Mouse (Mus musculus): ENCODE results near the gene Gm20388. TPM values are rescaled to one million over a fixed set of nuclear protein-coding genes. Genes with fewer than 3 reads are reported as not detected.

Gene Gm20388
- polyA plus RNA-seq, 1 experiment from 2014 or later = not detected

GRCm38 (mm10) chr8:120962606-120963380 is 1052.2 kb downstream of the Gm20388 start:
- WGBS = 83% methylated on average over 5 of the region's 5 CpGs
- H3K27me3 ChIP-seq (ENCODE audit: control insufficient read depth, insufficient read depth, low read length) = peaks cover 88% of the 10 kb centered on the region
- H3K4me1 ChIP-seq (ENCODE audit: control insufficient read depth, insufficient read depth, low read length) = no peaks in the 10 kb centered on the region

GRCm38 (mm10) chr8:120966557-120966956 is 1055.9 kb downstream of the Gm20388 start:
- 17% methylated on average over 3 of the region's 3 CpGs for WGBS

More at GRCm38 (mm10) chr8:120962606-120963380, 1052.2 kb downstream of the Gm20388 start:
- H3K27ac ChIP-seq (ENCODE audit: low read depth, low read length) = no peak overlapping the region
- no peak overlapping the region for H3K9ac ChIP-seq (ENCODE audit: low read depth, low read length)
- H3K4me2 ChIP-seq (replicated peaks; ENCODE audit: low read depth, low read length) = no peak overlapping the region
- no peaks in the 10 kb centered on the region for H3K9me3 ChIP-seq (ENCODE audit: control insufficient read depth, low read length)
- H3K4me3 ChIP-seq (ENCODE audit: low read length) = no peak overlapping the region
- H3K36me3 ChIP-seq (ENCODE audit: control insufficient read depth, insufficient read depth, low read length) = no peaks in the 10 kb centered on the region
- no peak for ATAC-seq (ENCODE audit: low FRiP score, low TSS enrichment)

GRCm38 (mm10) chr8:120968308-120968707 is 1057.7 kb downstream of the Gm20388 start:
- Histone ChIP-seq H3K4me2 (replicated peaks; ENCODE audit: low read depth, low read length) (no peak overlapping the region), H3K4me1 (ENCODE audit: control insufficient read depth, insufficient read depth, low read length) (peaks cover 9% of the 10 kb centered on the region; the same call in 1 of the 2 replicates)
- 65% methylated on average over 6 of the region's 6 CpGs for WGBS

More at GRCm38 (mm10) chr8:120966557-120966956, 1055.9 kb downstream of the Gm20388 start:
- H3K4me1 ChIP-seq (ENCODE audit: control insufficient read depth, insufficient read depth, low read length) = no peaks in the 10 kb centered on the region
- no peak overlapping the region for H3K4me3 ChIP-seq (ENCODE audit: low read length)
- H3K27ac ChIP-seq (ENCODE audit: low read depth, low read length) = no peak overlapping the region
- H3K36me3 ChIP-seq (ENCODE audit: control insufficient read depth, insufficient read depth, low read length) = no peaks in the 10 kb centered on the region
- H3K27me3 ChIP-seq (ENCODE audit: control insufficient read depth, insufficient read depth, low read length) = peaks cover 84% of the 10 kb centered on the region
- no peak overlapping the region for H3K4me2 ChIP-seq (replicated peaks; ENCODE audit: low read depth, low read length)
- H3K9ac ChIP-seq (ENCODE audit: low read depth, low read length) = no peak overlapping the region
- H3K9me3 ChIP-seq (ENCODE audit: control insufficient read depth, low read length) = no peaks in the 10 kb centered on the region
- no peak for ATAC-seq (ENCODE audit: low FRiP score, low TSS enrichment)

GRCm38 (mm10) chr8:120970346-120970745 is 1059.7 kb downstream of the Gm20388 start:
- Histone ChIP-seq H3K4me2 (replicated peaks; ENCODE audit: low read depth, low read length) (no peak overlapping the region), H3K4me1 (ENCODE audit: control insufficient read depth, insufficient read depth, low read length) (peaks cover 9% of the 10 kb centered on the region; the same call in 1 of the 2 replicates), H3K27me3 (ENCODE audit: control insufficient read depth, insufficient read depth, low read length) (peaks cover 86% of the 10 kb centered on the region), H3K36me3 (ENCODE audit: control insufficient read depth, insufficient read depth, low read length) (no peaks in the 10 kb centered on the region), H3K4me3 (ENCODE audit: low read length) (no peak overlapping the region), H3K9me3 (ENCODE audit: control insufficient read depth, low read length) (no peaks in the 10 kb centered on the region), H3K27ac (ENCODE audit: low read depth, low read length) (no peak overlapping the region), H3K9ac (ENCODE audit: low read depth, low read length) (no peak overlapping the region)
- ATAC-seq (ENCODE audit: low FRiP score, low TSS enrichment) = no peak
- 20% methylated on average over 5 of the region's 5 CpGs for WGBS

More at GRCm38 (mm10) chr8:120968308-120968707, 1057.7 kb downstream of the Gm20388 start:
- Histone ChIP-seq H3K27ac (ENCODE audit: low read depth, low read length) (no peak overlapping the region), H3K9me3 (ENCODE audit: control insufficient read depth, low read length) (no peaks in the 10 kb centered on the region), H3K4me3 (ENCODE audit: low read length) (no peak overlapping the region), H3K9ac (ENCODE audit: low read depth, low read length) (no peak overlapping the region), H3K36me3 (ENCODE audit: control insufficient read depth, insufficient read depth, low read length) (no peaks in the 10 kb centered on the region), H3K27me3 (ENCODE audit: control insufficient read depth, insufficient read depth, low read length) (peaks cover 84% of the 10 kb centered on the region)
- ATAC-seq (ENCODE audit: low FRiP score, low TSS enrichment) = no peak

GRCm38 (mm10) chr8:120971691-120972469 is 1061.2 kb downstream of the Gm20388 start:
- Histone ChIP-seq H3K9ac (ENCODE audit: low read depth, low read length) (no peak overlapping the region), H3K27ac (ENCODE audit: low read depth, low read length) (no peak overlapping the region), H3K4me3 (ENCODE audit: low read length) (peak overlapping the region; percentile 22), H3K4me1 (ENCODE audit: control insufficient read depth, insufficient read depth, low read length) (peaks cover 9% of the 10 kb centered on the region; the same call in 1 of the 2 replicates), H3K27me3 (ENCODE audit: control insufficient read depth, insufficient read depth, low read length) (peaks cover 81% of the 10 kb centered on the region), H3K36me3 (ENCODE audit: control insufficient read depth, insufficient read depth, low read length) (no peaks in the 10 kb centered on the region), H3K4me2 (replicated peaks; ENCODE audit: low read depth, low read length) (peak overlapping the region; percentile 36), H3K9me3 (ENCODE audit: control insufficient read depth, low read length) (no peaks in the 10 kb centered on the region)
- WGBS = 17% methylated on average over 34 of the region's 34 CpGs
- ATAC-seq (ENCODE audit: low FRiP score, low TSS enrichment) = peak; percentile 41; the same call in 1 of the 2 replicates

GRCm38 (mm10) chr8:120973046-120973445 is 1062.4 kb downstream of the Gm20388 start:
- no peak overlapping the region for H3K4me3 ChIP-seq (ENCODE audit: low read length)
- 29% methylated on average over 7 of the region's 7 CpGs for WGBS
- H3K4me2 ChIP-seq (replicated peaks; ENCODE audit: low read depth, low read length) = no peak overlapping the region
- H3K36me3 ChIP-seq (ENCODE audit: control insufficient read depth, insufficient read depth, low read length) = no peaks in the 10 kb centered on the region
- peaks cover 78% of the 10 kb centered on the region for H3K27me3 ChIP-seq (ENCODE audit: control insufficient read depth, insufficient read depth, low read length)
- no peaks in the 10 kb centered on the region for H3K9me3 ChIP-seq (ENCODE audit: control insufficient read depth, low read length)
- no peak overlapping the region for H3K27ac ChIP-seq (ENCODE audit: low read depth, low read length)
- no peak overlapping the region for H3K9ac ChIP-seq (ENCODE audit: low read depth, low read length)
- peaks cover 9% of the 10 kb centered on the region; the same call in 1 of the 2 replicates for H3K4me1 ChIP-seq (ENCODE audit: control insufficient read depth, insufficient read depth, low read length)
- no peak for ATAC-seq (ENCODE audit: low FRiP score, low TSS enrichment)

GRCm38 (mm10) chr8:120977131-120977530 is 1066.5 kb downstream of the Gm20388 start:
- no peak overlapping the region for H3K9ac ChIP-seq (ENCODE audit: low read depth, low read length)
- WGBS = 48% methylated on average over 13 of the region's 13 CpGs
- peaks cover 5% of the 10 kb centered on the region; the same call in 1 of the 2 replicates for H3K4me1 ChIP-seq (ENCODE audit: control insufficient read depth, insufficient read depth, low read length)
- H3K36me3 ChIP-seq (ENCODE audit: control insufficient read depth, insufficient read depth, low read length) = no peaks in the 10 kb centered on the region
- no peak overlapping the region for H3K4me3 ChIP-seq (ENCODE audit: low read length)
- H3K27ac ChIP-seq (ENCODE audit: low read depth, low read length) = no peak overlapping the region
- H3K4me2 ChIP-seq (replicated peaks; ENCODE audit: low read depth, low read length) = no peak overlapping the region
- peaks cover 52% of the 10 kb centered on the region for H3K27me3 ChIP-seq (ENCODE audit: control insufficient read depth, insufficient read depth, low read length)
- H3K9me3 ChIP-seq (ENCODE audit: control insufficient read depth, low read length) = no peaks in the 10 kb centered on the region
- ATAC-seq (ENCODE audit: low FRiP score, low TSS enrichment) = no peak

GRCm38 (mm10) chr8:120979210-120979609 is 1068.6 kb downstream of the Gm20388 start:
- no peak for ATAC-seq (ENCODE audit: low FRiP score, low TSS enrichment)
- no peak overlapping the region for H3K9ac ChIP-seq (ENCODE audit: low read depth, low read length)

More at GRCm38 (mm10) chr8:120979210-120979609, 1068.6 kb downstream of the Gm20388 start:
- Histone ChIP-seq H3K9me3 (ENCODE audit: control insufficient read depth, low read length) (no peaks in the 10 kb centered on the region), H3K27me3 (ENCODE audit: control insufficient read depth, insufficient read depth, low read length) (peaks cover 34% of the 10 kb centered on the region), H3K4me2 (replicated peaks; ENCODE audit: low read depth, low read length) (no peak overlapping the region), H3K36me3 (ENCODE audit: control insufficient read depth, insufficient read depth, low read length) (no peaks in the 10 kb centered on the region), H3K4me1 (ENCODE audit: control insufficient read depth, insufficient read depth, low read length) (no peaks in the 10 kb centered on the region; the same call in 1 of the 2 replicates), H3K27ac (ENCODE audit: low read depth, low read length) (no peak overlapping the region), H3K4me3 (ENCODE audit: low read length) (no peak overlapping the region)
- WGBS = 57% methylated on average over 9 of the region's 9 CpGs
